Mouse (Mus musculus) thymus, adult 18-20 months (tissue): ENCODE results near the gene Thegl.
A peak's percentile ranks its signal among the peaks of the same experiment; 100 is the strongest.
"Not testable (repeated sequence)": the region's sequence is repeated elsewhere in the genome, so short reads cannot be mapped to it uniquely, and the experiment has no call there.

ENCODE experiments used
- DNase-seq, 2 experiments: peaks; one replicate each; pipeline ENCODE4 v3.0.0; 2022; ENCODE audit warnings: mixed read lengths in 2 of 2

Gene Thegl

GRCm38 (mm10) chr5:77015544-77016482, at the start of gene Thegl:
Gene Thegl (plus strand): TSS chr5:77016023.
- peak; percentile 21 to 31 for DNase-seq

DNA sequence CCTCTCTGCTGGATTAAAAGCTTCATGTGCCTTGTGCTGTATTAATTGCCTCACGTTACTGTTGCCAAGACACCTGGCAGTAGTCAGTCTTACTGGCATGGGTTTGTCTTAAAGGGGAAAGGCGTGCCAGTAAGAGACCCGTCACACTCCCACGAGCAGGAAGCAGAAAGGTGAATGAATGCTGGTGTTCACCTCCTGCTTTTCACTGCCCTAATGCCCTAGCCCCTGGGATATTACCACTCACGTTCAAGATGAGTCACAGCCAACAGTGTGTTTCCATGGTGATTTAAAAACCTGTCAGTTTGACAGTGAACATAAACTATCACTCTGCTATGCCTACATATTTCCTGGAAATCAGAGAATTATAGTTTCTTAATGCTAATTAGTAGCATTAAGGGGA, 46.6 kb upstream of the Thegl start:
- DNase-seq, result no peak

DNA sequence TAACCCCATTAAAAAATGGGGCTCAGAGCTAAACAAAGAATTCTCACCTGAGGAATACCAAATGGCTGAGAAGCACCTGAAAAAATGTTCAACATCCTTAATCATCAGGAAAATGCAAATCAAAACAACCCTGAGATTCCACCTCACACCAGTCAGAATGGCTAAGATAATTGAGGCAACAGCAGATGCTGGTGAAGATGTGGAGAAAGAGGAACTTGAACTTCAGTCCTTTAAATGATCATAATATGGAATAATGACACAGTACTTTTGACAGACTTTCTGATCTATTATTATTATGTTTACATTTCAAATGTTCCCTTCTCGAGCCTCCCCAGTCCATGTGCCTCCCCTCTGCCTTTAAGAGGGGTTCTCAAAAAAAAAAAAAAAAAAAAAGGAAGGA, 44.7 kb upstream of the Thegl start:
- not testable (repeated sequence) for DNase-seq

- no peak for DNase-seq
These were observed 42.3 kb upstream of the Thegl start for GRCm38 (mm10) chr5:76973488-76973887.

- no peak for DNase-seq
These were observed 41.6 kb upstream of the Thegl start for GRCm38 (mm10) chr5:76974207-76974553.

- DNase-seq, result peak; percentile 71 to 72
These were observed 41.1 kb upstream of the Thegl start, which contains the start of gene Srp72 for GRCm38 (mm10) chr5:76974554-76975285. Gene Srp72 (plus strand): TSS chr5:76974683.

DNA sequence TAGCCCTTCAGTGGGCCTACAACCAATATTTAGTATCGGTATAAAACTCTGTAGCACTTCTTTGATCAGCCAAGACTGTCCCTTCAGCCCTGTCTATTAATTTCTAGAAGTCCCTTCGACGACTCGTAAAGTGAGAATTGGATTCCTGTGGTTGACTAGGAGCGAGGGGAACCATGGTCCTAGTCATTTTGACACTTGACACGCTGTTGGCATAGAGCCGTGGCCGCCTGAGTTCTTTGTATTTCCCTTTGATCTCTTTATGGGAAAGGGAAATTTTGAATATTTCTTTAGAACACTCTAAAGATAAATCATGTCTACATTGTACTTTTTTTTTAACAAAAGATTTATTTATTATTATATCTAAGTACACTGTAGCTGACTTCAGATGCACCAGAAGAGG, 40.1 kb upstream of the Thegl start:
- no peak for DNase-seq

DNA sequence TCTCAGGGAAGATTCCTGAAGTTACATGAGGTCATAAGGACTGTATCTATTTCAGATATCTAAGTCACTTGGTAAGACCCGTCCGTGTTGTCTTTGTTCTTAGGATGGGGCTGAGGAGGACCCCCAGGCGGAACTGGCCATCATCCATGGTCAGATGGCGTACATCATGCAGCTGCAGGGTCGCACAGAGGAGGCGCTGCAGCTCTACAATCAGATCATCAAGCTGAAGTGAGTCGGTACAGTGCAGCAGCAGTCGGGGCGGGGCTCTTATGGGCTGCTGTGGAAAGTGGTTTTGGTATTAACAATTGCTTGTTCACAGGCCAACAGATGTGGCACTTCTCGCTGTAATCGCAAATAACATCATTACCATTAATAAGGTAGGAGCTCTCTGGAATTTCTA, 31.8 kb upstream of the Thegl start:
- DNase-seq, result no peak

GRCm38 (mm10) chr5:76990789-76991188, 25.0 kb upstream of the Thegl start:
- DNase-seq, result no peak

DNA sequence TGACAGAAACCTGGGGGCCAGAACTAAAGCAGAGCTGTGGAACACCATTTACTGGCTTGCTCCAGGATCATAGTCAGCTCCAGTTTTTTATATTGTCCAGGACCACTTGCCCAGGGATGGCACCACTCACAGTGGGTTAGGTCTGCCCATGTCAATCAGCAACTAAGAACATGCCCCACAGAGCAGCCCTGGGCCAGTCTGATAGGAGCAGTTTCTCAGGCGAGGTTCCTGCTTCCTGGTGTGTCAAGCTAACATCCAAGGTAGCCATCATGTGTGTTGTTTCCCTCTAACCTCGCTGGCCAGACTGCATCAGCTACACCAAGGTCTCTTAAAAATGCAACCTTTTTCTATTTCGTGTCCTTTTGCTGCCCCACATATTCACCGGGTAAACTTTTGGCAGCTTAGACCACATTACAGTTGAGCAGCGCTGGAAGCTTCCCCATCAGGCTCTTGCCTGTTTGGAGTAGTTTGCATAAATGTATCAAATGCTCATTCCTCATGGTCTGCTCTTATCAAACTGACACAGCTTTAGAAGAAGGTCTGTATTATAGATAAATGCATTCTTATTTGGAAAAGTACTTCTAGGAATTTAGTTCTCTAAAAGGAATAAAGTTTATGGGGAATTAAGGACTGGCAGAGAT, 22.5 kb upstream of the Thegl start:
- DNase-seq, result no peak

GRCm38 (mm10) chr5:76998416-76998815, 17.4 kb upstream of the Thegl start:
- DNase-seq, result no peak

DNA sequence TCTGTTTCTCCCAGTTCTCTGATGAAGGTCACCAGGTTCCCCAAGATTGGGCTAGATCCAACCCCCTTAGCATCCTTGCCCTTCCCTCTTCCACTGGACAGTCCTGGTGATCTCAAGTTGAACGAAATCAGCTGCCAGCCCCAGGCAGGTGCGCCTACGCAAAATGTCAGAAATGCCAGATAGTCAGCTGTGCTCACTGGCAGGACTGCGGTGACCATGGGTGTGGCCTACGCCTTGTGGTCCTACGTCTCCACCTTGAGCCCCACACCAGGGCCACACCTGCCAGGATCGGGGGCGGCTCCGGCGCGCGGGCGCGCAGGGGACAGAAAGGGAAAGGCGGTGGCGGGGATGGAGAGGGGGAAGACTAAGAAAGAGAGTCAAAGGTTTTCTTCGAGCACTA, 14.6 kb upstream of the Thegl start:
- DNase-seq, result no peak

DNA sequence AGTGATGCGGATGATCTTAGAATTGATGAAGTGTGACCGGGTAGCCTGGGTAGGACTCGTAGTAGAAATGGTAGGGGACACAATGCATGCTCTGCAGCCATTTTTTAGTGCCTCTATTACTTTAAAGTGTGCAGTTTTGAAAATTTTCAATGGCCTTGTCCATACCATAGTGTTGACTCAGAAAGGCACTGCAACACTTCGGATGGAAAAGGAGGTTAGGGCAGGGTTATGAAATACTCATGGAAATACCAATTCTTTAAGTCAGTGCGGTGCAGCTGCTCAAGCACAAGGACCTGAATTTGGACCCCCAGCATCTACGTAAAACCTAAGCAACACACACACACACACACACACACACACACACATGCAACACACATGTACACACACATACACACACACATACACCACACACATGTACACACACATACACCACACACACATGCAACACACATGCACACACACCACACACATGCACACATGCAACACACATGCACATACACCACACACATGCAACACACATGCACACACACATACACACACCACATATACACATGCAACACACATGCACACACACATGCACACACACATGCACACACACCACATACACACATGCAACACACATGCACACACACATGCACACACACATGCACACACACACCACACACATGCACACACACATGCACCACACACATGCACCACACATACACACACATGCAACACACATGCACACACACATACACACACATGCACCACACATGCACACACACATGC, 11.6 kb upstream of the Thegl start, which contains the start of gene Arl9:
Arl9 (plus strand) TSS at position 5 of the 771 bp plus-strand sequence.
- DNase-seq, result no peak

DNA sequence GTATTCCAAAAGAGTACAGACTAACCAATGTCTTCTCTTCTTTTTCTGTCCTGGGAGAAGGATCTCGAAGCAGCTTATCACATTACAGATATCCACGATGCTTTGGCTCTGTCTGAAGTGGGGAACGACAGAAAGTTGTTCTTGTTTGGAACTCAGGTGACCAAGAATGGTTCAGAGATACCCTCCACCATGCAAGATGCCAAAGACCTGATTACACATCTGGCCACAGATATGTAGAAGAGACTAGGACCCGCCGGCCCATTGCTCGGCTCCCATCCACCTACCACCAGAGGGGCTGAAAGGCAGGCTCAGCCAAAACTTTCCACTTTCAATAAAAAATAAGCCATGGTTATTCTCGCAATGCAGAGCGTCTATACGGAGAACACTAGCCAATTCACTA, 5.5 kb upstream of the Thegl start:
- no peak for DNase-seq

- DNase-seq, result no peak
These were observed 4.7 kb upstream of the Thegl start for GRCm38 (mm10) chr5:77011082-77011481.

DNA sequence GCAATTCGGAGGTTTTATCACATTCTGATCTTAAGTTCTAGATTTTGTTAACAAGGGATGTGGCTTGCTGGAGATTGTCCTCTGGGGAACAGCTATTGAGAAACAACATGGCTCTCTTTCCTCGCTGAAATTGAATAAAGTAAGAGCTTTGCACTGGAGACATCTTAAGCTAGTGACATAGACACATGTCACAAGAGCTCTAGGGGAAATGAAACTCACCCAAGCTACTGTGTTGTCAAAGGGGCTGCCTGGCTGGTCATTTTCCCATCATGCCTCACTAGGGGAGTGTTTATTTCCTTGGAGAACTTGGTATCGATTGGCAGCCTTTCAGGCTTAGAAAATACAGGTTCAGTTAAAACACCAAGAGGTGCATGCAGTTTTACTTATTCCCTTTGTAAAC, 2.7 kb upstream of the Thegl start:
- DNase-seq, result no peak

- no peak for DNase-seq
These were observed 12.2 kb downstream of the Thegl start for GRCm38 (mm10) chr5:77028034-77028433.

- DNase-seq, result no peak
These were observed 13.9 kb downstream of the Thegl start for GRCm38 (mm10) chr5:77029735-77030134.

- DNase-seq, result not testable (repeated sequence)
These were observed 19.3 kb downstream of the Thegl start for GRCm38 (mm10) chr5:77035101-77035500.

DNA sequence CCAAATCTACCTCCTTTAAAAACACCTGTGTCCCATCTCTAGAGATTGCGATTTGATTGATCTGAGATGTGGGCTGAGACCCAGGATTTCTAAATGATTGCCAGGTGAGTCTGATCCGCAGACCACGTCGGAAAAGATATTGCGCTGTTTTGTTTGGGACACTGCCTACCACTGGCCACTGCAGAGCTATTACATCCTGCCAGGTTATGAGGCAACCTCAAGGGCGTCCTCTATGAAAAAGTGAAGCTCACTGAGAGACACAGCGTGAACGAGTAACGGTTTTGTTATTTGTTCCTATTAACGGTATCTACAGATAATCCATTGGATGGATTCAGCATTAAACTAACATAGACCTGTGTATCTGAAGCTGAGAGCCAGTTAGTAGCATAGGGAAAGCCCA, 22.6 kb downstream of the Thegl start:
- DNase-seq, result no peak

DNA sequence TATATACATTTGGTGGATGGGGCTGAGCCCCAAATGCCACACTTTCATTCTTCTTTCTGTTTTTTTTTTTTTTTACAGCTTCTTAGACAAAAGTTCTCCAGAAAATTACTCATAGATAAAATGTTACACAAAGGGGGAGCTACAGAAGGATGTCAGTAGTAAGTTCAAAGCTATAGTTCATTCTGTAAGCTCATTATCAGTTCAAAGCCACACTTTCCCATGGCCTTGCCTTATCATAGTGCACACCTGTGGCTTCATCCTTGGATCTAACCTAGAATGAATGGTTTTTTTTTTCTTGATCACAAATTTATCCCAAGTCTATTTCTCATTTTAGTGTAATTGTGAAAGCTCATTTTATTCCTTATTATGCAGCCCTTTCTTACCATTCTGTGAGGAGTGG, 23.6 kb downstream of the Thegl start:
- DNase-seq, result no peak

DNA sequence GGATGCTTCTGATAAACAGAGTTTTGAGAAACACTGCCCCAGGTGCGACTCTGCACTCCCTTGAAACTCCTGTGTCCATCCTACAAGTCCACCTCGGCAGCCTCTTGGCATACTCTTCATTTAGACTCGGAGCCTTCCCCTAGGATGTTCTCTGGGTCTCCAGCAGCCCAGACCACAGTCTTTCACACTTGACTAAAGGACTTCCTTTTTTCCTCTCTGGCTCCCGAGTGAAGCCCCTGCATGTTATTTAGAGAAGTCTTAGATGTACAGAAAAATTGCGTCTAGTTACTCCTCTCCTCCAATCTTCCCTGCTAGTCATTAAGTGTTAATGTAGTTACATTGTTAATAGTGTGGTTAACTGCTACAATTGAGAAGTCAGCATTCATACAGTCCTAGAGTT, 28.5 kb downstream of the Thegl start:
- no peak for DNase-seq

DNA sequence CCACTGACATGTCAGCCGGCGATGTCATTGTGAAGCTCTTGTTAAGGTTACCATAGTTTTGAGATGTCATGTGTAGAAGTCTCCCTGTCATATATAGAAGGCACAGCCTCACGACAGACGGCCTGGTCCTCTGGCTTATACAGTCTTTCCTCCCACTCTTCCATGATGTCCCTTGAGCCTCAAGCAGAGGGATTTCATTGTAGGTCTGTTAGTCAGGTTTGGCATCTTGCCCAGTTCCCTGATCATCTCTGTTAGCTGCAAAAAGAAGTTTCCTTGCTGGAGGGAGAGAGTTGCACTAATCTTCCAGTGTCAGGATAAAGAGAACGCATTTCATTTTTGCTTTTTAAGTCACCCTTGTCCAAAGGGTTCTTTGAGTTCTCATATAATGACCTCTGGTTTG, 36.8 kb downstream of the Thegl start:
- DNase-seq, result no peak
